Mouse (Mus musculus) bone marrow, adult 2 months (tissue): ENCODE results near the gene Foxa3. TPM values are rescaled to one million over a fixed set of nuclear protein-coding genes. Genes with fewer than 3 reads are reported as not detected.

Experiments used
- H3K27ac ChIP-seq: fragments of 200-500 bp; 2 replicates; pipeline ENCODE4 v1.5.1; 2012; ENCODE audit warnings: low read depth, mild to moderate bottlenecking, control low read depth, inconsistent platforms, low read length; ENCODE audit not compliant: control insufficient read depth, poor library complexity, insufficient read depth
- H3K4me1 ChIP-seq: fragments of 200-500 bp; 2 replicates; pipeline ENCODE4 v1.6.1; 2011; ENCODE audit warnings: low read length; ENCODE audit not compliant: control insufficient read depth, insufficient read depth
- H3K4me3 ChIP-seq: fragments of 200-500 bp; replicated peaks from 2 replicates; pipeline ENCODE3; 2011; ENCODE audit warnings: mild to moderate bottlenecking, low read depth, low read length, control low read depth; ENCODE audit not compliant: control insufficient read depth
- CTCF ChIP-seq: fragments of 200-500 bp; IDR thresholded peaks from 2 replicates; pipeline ENCODE4 v1.5.1; 2011; ENCODE audit warnings: low read length, control low read depth; ENCODE audit not compliant: control insufficient read depth, insufficient read depth
- POLR2A ChIP-seq: fragments of 200-500 bp; IDR thresholded peaks from 2 replicates; pipeline ENCODE4 v1.6.1; 2011; ENCODE audit warnings: low read depth, mild to moderate bottlenecking, control low read depth, low read length, borderline replicate concordance; ENCODE audit not compliant: control insufficient read depth
- WGBS: fragments of 180-500 bp; shearing (Covaris S2); methylation state at CpG from one replicate; pipeline ENCODE4 v1.1.7; 2018; 5-methylcytosine and 5-hydroxymethylcytosine counted together
- polyA plus RNA-seq: library from polyadenylated mRNA; stranded (reverse); fragments of >200 nt; gene quantifications from 2 replicates; pipeline ENCODE4 v1.2.4, GENCODE M21; 2011; ENCODE audit warnings: low replicate concordance; ENCODE audit not compliant: missing spikeins, insufficient read depth, insufficient read length

The Foxa3 gene
- polyA plus RNA-seq, 1 experiment: not detected

- Histone ChIP-seq H3K4me1 (no peaks in the 10 kb centered on the region; the same call in 1 of the 2 replicates), H3K27ac (no peak overlapping the region), H3K4me3 (no peak overlapping the region)
- TF ChIP-seq CTCF (no peak), POLR2A (no peak)
- 75% methylated on average over 13 of the region's 13 CpGs for WGBS
Measured at GRCm38 (mm10) chr7:19007026-19007977, 16.0 kb downstream of the Foxa3 start.

GRCm38 (mm10) chr7:19006476-19006875, 16.9 kb downstream of the Foxa3 start:
- no peak overlapping the region for H3K27ac ChIP-seq
- peak; percentile 98 for TF ChIP-seq CTCF
- TF ChIP-seq POLR2A: no peak
- no peak overlapping the region for H3K4me3 ChIP-seq
- WGBS: 2% methylated on average over 12 of the region's 12 CpGs
- H3K4me1 ChIP-seq: no peaks in the 10 kb centered on the region; the same call in 1 of the 2 replicates

- Histone ChIP-seq H3K27ac (no peak overlapping the region), H3K4me3 (no peak overlapping the region), H3K4me1 (no peaks in the 10 kb centered on the region; the same call in 1 of the 2 replicates)
- 87% methylated on average over 34 of the region's 34 CpGs for WGBS
- TF ChIP-seq POLR2A (no peak), CTCF (no peak)
Measured at GRCm38 (mm10) chr7:19005417-19006121, 17.8 kb downstream of the Foxa3 start.

GRCm38 (mm10) chr7:19004631-19005079, 18.7 kb downstream of the Foxa3 start:
- Histone ChIP-seq H3K4me1 (no peaks in the 10 kb centered on the region; the same call in 1 of the 2 replicates), H3K27ac (peak overlapping the region; percentile 90; the same call in 1 of the 2 replicates), H3K4me3 (peak overlapping the region; percentile 82)
- TF ChIP-seq POLR2A: no peak
- TF ChIP-seq CTCF: no peak
- 18% methylated on average over 34 of the region's 34 CpGs for WGBS

- no peak for TF ChIP-seq CTCF
- TF ChIP-seq POLR2A: peak; percentile 81; the same call in 1 of the 2 replicates
- peak within 1 kb of the TSS; percentile 82 for H3K4me3 ChIP-seq
- H3K27ac ChIP-seq: peak within 1 kb of the TSS; percentile 90
- H3K4me1 ChIP-seq: no peaks in the 10 kb centered on the region; the same call in 1 of the 2 replicates
- under 1% methylated on average over 86 of the region's 90 CpGs for WGBS
Measured at GRCm38 (mm10) chr7:19003902-19004630, 19.3 kb downstream of the Foxa3 start, which contains the start of gene Irf2bp1. TSS of gene Irf2bp1 (plus strand) at chr7:19004044.

GRCm38 (mm10) chr7:19002848-19003498, 20.4 kb downstream of the Foxa3 start:
- WGBS: under 1% methylated on average over 17 of the region's 17 CpGs

GRCm38 (mm10) chr7:19002115-19002514, 21.2 kb downstream of the Foxa3 start:
- 19% methylated on average over 4 of the region's 4 CpGs for WGBS
- no peaks in the 10 kb centered on the region; the same call in 1 of the 2 replicates for H3K4me1 ChIP-seq
- no peak overlapping the region for H3K4me3 ChIP-seq
- H3K27ac ChIP-seq: no peak overlapping the region
- no peak for TF ChIP-seq POLR2A
- TF ChIP-seq CTCF: no peak

More at GRCm38 (mm10) chr7:19002848-19003498, 20.4 kb downstream of the Foxa3 start:
- peak overlapping the region; percentile 44 for H3K4me3 ChIP-seq
- TF ChIP-seq CTCF (no peak), POLR2A (no peak)
- H3K4me1 ChIP-seq: no peaks in the 10 kb centered on the region; the same call in 1 of the 2 replicates
- H3K27ac ChIP-seq: peak overlapping the region; percentile 54
